Mouse (Mus musculus) heart, adult 2 months (tissue): Measurements from ENCODE around the gene Gm20431.

Source experiments
- CTCF ChIP-seq: fragments of 200-600 bp; IDR thresholded peaks from 2 replicates; pipeline ENCODE4 v1.8.1; 2022; ENCODE audit warnings: antibody characterized with exemption, mild to moderate bottlenecking, moderate library complexity
- EP300 ChIP-seq: fragments of 200-500 bp; IDR thresholded peaks from 2 replicates; pipeline ENCODE4 v1.6.1; 2011; ENCODE audit warnings: low read depth, low read length, control low read depth; ENCODE audit not compliant: insufficient read depth

DNA sequence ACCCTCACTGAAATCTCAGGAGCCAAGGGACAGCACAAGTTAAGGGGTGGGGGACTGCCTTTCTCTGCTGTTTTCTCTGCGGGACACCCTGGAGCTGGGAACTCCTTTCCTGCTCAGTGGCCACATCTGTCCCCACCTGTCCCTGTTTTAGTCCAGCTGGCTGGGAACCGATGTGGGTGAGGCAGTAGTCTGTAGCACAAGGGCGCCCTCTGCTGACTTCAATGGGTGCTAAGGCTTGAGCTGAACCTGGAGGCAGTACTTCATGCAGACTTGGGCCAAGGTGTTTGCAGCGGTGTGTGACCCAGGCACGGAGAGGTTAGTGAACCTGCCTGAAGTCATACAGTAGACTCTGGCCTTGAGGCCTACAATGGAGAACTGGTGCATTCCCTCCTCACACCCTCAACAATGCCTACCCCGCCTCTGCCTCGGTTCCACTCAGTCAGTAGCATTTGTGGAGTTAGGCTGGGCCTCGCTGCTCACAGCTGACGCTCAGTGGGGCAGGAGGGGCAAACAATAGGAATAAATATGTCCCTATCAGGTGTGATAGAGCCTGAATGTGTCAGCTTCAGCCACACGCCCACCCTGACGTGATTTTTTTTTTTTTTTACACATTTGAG lies 56.0 kb downstream of the Gm20431 start:
- peak; percentile 95 for TF ChIP-seq CTCF
- TF ChIP-seq EP300, result peak; percentile 99
